Mouse (Mus musculus): ENCODE measurements around the gene Tmem117.

Gene Tmem117

DNA sequence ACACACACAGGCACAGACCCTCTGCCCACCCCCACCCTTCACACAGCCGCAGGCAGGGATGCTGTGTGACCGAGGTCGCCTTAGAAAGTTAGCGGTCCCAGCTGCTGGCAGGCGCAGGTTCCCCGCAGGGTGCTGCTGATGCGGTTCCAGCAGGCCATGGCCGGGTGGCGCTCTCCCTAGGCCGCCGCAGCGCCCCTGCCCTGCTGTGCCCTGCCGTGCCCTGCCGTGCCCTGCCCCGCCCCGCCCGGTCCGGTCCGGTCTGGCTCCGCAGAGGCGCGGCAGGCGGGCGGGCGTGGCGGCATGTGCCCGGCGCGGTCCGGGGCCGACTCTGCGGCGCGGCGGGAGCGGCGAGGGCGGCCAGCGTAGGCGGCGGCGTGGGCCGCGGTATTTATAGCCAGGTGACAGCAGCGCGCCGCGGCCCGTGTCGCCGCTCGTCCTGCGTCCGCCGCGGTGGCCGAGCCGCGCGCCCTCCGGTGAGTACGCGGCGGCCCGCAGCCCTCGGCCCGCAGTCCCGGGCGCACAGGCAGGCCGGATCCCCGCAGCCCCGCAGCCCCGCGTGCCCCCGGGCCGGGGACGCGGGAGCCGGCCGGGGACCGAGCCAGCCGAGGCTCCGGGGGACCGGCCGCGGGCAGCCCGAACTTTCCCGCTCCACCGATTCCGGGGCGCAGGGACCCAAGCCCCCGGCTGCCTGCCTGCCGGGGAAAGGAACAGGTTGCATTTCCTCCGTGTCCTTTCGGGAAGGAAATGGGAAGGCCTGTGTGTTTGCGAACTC is at the start of gene Tmem117:
TSS of gene Tmem117 (plus strand) at position 403 of the 772 bp plus-strand sequence.
- DNase-seq (ENCODE audit: low spot score in 2 of 2) = no peak

GRCm38 (mm10) chr15:94582000-94582593 is 46.9 kb upstream of the Tmem117 start:
- no peak for DNase-seq (ENCODE audit: low spot score in 2 of 2)

DNA sequence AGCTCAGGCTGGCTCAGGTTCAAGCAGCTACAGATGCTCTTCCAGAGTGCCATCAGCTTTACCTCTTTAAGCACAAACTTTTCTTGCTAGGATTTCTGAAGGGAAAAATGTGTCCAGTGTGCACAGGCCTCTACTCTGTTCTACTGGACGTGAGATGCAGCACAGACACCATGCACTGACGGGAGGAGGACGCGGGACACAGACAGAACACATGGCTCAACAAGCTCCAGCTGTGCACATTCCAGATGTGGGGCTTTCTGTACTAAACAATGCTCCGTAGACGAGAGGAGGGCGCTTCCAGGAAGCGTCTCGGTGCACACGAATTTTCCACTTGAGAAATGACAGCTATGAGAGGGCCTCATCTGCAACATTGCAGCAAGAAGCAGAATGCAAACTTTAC is 45.9 kb upstream of the Tmem117 start:
- DNase-seq (ENCODE audit: low spot score in 2 of 2) = no peak

- no peak for DNase-seq (ENCODE audit: low spot score in 2 of 2)
Observed at GRCm38 (mm10) chr15:94584738-94585137, 44.3 kb upstream of the Tmem117 start.

DNA sequence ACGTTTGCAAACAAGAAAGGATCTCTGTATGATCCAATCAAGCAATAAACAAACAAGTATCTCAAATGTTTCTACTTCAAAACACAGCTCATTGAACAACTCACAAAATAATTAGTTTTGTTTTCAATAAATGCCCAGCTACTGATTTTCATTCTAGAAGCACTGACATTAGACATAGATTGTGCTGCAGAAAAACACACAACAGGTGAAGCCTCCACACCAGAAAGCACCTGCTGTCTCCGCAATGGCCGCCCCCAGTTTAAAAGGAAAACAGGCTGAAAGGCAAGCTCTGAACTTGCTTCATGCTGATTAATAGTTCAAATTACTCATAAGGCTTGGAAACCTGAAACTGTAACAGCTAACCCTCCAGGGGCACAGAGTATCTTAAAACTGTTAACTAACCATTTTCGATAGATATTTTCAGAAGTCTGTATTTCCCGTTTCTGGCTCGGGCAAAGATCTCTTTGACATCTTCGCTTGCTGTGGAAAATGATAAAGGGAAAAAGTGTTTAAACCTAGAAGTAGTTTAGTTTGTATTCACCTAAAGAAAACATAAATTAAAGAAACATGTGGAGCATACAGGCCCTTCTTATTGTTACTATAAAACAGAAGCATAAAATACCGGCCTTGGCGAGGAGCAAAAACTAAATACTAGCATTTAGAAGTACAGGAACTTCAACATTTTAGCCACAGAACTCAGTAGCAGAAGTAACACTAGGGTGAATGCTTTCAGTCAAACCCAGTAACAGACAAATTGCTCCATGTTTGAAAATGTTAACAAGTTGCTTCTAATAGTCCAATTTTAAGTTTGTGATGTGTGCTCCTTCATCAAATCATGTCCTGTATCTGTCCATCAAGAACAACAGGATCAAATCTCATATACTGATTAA is 41.0 kb upstream of the Tmem117 start:
- no peak for DNase-seq (ENCODE audit: low spot score in 2 of 2)

DNA sequence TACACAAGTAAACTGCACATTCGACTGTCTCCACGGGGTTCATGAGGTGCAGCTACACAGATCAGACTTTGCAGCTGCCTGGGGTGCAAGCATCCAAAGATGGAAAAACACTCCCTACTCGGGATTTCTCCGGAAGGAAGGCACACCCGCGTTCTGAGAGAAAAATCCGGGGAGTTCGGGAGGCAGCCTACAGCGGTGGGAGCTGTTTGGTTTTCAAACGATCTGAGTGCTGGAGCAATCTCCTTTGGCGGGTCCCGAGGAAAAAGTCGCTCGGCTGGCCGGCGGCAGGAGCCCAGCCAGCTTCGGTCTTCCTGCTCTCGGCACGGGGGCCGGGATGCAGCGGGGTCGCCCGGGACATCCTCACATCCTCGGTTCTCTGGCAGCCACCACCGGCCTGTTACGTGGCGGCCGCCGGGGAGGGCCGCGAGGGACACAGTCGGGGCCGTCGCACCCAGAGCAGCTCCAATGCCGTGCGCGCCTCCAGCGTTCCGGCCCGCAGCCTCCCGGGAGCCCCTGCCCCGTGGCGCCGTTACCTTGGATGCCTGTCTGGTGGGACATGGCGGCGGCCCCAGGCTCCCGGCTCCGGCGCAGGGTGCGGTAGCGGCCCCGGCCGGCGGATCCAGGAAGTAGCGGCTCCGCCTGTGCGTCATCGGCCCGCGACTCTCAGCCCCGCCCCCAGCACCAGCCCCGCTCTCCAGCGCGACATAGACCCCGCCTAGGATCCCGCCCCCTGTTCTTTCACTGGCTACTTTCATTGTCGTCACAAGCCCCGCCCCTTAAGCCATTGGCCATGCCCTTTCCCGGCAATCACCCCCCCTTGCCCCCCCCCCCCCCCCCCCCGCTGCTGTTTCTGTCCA is 39.6 kb upstream of the Tmem117 start, which contains the start of gene Twf1:
TSS of gene Twf1 (minus strand) at position 671 of the 857 bp plus-strand sequence.
- DNase-seq (ENCODE audit: low spot score in 2 of 2) = peak; percentile 93 to 98

- DNase-seq (ENCODE audit: low spot score in 2 of 2) = no peak
Observed at GRCm38 (mm10) chr15:94590083-94590482, 38.9 kb upstream of the Tmem117 start.

GRCm38 (mm10) chr15:94591356-94591755 is 37.7 kb upstream of the Tmem117 start:
- DNase-seq (ENCODE audit: low spot score in 2 of 2) = no peak

DNA sequence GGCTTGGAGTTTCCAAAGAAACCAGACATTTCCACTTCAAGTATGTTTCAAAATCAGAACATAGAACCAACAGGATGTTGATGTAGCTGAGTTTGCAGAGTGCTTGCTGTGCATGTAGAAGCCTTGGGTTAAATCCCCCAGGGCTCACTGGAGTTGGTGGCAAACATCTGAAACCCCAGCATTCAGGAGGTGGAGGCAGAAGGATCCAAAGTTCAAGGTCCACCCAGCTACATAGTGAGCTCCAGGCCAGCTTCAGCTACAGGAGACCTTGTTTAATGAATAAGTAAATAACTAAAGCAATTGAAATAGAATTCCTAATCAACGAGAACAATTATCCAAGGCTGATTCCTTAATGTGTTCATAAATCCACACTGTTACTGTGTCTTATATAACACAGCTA is 35.4 kb upstream of the Tmem117 start:
- no peak for DNase-seq (ENCODE audit: low spot score in 2 of 2)

DNA sequence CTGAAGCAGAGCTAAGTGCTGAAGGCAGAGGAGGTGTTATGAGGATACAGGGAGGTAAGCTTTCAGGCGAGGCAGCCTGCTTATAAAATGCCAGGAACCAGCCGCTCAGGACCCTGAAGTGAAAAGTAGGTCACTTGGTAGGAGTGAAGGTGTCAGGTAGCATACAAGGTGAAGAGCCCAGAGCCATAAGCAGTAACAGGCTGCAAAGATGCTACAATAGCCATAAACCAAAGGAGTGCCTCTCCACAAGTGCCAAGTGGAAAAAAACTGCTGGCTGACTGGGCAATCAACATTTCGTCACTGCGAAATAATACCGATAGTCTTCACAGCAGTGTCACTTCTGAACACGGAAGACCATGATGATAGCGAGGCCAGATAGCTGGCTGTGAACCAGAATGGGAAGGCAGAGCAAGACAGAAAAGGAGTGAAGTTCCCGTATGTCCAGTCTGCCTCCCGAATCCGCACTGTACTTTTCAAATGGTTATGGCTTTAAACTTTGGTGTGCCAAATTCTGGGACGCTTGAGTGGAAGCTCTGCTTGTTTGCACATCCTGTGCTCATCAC is 28.8 kb upstream of the Tmem117 start:
- DNase-seq (ENCODE audit: low spot score in 2 of 2) = no peak

- DNase-seq (ENCODE audit: low spot score in 2 of 2) = peak in 1 of 2 experiments; percentile 21
Observed at GRCm38 (mm10) chr15:94601339-94601738, 27.7 kb upstream of the Tmem117 start.

GRCm38 (mm10) chr15:94602441-94602840 is 26.6 kb upstream of the Tmem117 start:
- DNase-seq (ENCODE audit: low spot score in 2 of 2) = no peak

DNA sequence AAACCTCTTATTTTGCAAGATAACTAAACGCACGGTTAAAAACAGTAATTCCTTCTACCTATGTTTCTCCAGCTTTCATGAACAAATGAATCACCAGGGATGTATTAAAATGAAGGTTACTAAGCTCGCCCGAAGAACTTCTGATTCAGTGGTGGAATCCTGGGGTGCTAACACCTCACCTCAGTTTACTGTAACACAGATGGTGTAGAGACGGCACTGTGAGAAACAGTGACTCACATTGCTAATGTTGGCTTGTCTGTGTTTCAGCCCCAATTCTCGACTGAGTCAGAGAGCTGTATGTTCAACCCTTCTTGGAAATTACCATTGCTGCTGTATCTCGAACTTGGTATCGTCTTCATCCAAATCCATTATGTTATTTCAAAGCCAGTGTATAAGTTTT is 21.3 kb upstream of the Tmem117 start:
- DNase-seq (ENCODE audit: low spot score in 2 of 2) = no peak

- no peak for DNase-seq (ENCODE audit: low spot score in 2 of 2)
Observed at GRCm38 (mm10) chr15:94616036-94616435, 13.0 kb upstream of the Tmem117 start.

- no peak for DNase-seq (ENCODE audit: low spot score in 2 of 2)
Observed at GRCm38 (mm10) chr15:94620909-94621308, 8.1 kb upstream of the Tmem117 start.

DNA sequence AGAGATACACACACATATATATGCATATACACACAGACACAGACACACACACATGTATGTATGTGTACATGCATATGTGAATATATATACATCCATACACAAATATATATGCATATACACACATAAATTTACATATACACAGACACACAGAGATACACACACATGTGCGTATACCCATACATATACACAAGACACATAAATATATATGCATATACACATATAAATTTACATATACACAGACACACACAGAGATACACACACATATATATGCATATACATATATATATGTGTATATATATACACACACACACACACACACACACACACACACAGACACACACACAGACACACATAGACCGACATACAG is 586 bp upstream of the Tmem117 start:
- DNase-seq (ENCODE audit: low spot score in 2 of 2) = no peak

- DNase-seq (ENCODE audit: low spot score in 2 of 2) = no peak
Observed at GRCm38 (mm10) chr15:94630553-94630952, 1.5 kb downstream of the Tmem117 start.

- no peak for DNase-seq (ENCODE audit: low spot score in 2 of 2)
Observed at GRCm38 (mm10) chr15:94634524-94634923, 5.5 kb downstream of the Tmem117 start.

DNA sequence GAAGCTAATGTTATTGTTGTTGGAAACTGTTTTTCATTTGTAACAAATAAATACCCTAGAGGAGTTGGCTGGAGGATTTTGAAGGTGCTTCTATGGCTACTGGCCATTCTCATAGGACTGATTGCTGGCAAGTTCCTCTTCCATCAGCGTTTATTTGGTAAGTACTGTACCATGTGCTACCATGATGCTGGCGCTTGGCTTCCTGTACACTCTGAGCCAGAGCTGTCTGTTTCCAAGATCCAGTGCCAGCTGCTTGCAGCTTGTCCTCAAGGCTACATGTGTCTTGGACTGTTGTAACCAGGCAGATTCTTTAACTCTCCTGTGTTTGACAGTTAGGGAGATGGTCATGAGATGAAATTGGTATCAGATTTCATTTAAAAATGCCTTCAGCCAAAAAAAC is 9.2 kb downstream of the Tmem117 start:
- DNase-seq (ENCODE audit: low spot score in 2 of 2) = no peak

DNA sequence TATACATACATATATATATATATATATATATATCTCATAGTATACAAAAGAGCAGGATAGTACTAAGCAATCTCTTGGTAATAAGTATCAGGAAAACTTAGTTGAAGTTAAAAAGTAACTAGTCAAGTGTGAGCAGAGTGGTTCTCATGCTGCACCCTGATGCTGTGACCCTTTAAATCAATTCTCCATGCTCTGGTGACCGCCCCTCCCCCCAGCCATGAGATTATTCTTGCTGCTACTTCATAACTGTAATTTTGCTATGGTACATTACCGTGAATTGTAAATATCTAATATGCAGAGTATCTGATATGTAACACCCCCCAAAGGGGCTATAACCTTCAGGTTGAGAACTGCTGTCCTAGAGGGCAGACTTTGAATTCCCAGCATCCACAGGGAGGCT is 10.1 kb downstream of the Tmem117 start:
- DNase-seq (ENCODE audit: low spot score in 2 of 2) = no peak

GRCm38 (mm10) chr15:94646012-94646411 is 17.0 kb downstream of the Tmem117 start:
- no peak for DNase-seq (ENCODE audit: low spot score in 2 of 2)
